Mouse (Mus musculus) lung, postnatal 0 days (tissue): ENCODE measurements around the gene Tbx18. TPM values are rescaled to one million over a fixed set of nuclear protein-coding genes. Genes with fewer than 3 reads are reported as not detected.

ENCODE experiments used
- ATAC-seq: fragments of 200-750 bp; cut with Nextera tagmentation; 2 replicates; pipeline ENCODE4 v1.8.0; 2017; ENCODE audit warnings: moderate library complexity
- DNase-seq: peaks from one replicate; pipeline ENCODE4 v3.0.0-alpha.2; 2016; ENCODE audit warnings: low spot score
- H3K27ac ChIP-seq: fragments of 300-500 bp; sonication (generic); 2 replicates; pipeline ENCODE4 v1.5.1; 2014; ENCODE audit warnings: antibody characterized with exemption, mild to moderate bottlenecking, low read length, mixed read lengths
- H3K27me3 ChIP-seq: fragments of 300-500 bp; sonication (generic); replicated peaks from 2 replicates; pipeline ENCODE4 v1.6.1; 2014; ENCODE audit warnings: low read length, mixed read lengths; ENCODE audit not compliant: insufficient read depth
- H3K36me3 ChIP-seq: fragments of 300-500 bp; sonication (generic); 2 replicates; pipeline ENCODE4 v1.6.1; 2014; ENCODE audit warnings: low read length, mixed read lengths; ENCODE audit not compliant: insufficient read depth
- H3K4me1 ChIP-seq: fragments of 300-500 bp; sonication (generic); 2 replicates; pipeline ENCODE4 v1.6.1; 2014; ENCODE audit warnings: antibody characterized with exemption, low read depth, low read length, mixed read lengths; ENCODE audit not compliant: insufficient read depth
- H3K4me2 ChIP-seq: fragments of 300-500 bp; sonication (generic); replicated peaks from 2 replicates; pipeline ENCODE4 v1.6.1; 2014; ENCODE audit warnings: low read depth, mild to moderate bottlenecking, low read length, moderate library complexity, mixed read lengths
- H3K4me3 ChIP-seq: fragments of 300-500 bp; sonication (generic); 2 replicates; pipeline ENCODE4 v1.5.1; 2014; ENCODE audit warnings: low read depth, low read length
- H3K9ac ChIP-seq: fragments of 300-500 bp; sonication (generic); replicated peaks from 2 replicates; pipeline ENCODE4 v1.6.1; 2014; ENCODE audit warnings: low read depth, mild to moderate bottlenecking
- H3K9me3 ChIP-seq: fragments of 300-500 bp; sonication (generic); 2 replicates; pipeline ENCODE4 v1.6.1; 2016; ENCODE audit warnings: low read length, mixed read lengths
- CTCF ChIP-seq: IDR thresholded peaks from 2 replicates; pipeline ENCODE4 v1.5.1; 2016; ENCODE audit warnings: antibody characterized with exemption, mild to moderate bottlenecking
- EP300 ChIP-seq: IDR thresholded peaks from 2 replicates; pipeline ENCODE4 v1.6.1; 2016; ENCODE audit warnings: antibody characterized with exemption, mild to moderate bottlenecking, control low read depth
- whole genome bisulfite sequencing: fragments of 180-500 bp; shearing (Covaris S2); extraction: QIAGEN DNeasy Blood & Tissue Kit; methylation state at CpG from one replicate; pipeline ENCODE4 v1.1.7; 2014; 5-methylcytosine and 5-hydroxymethylcytosine counted together
- polyA plus RNA-seq: library from polyadenylated mRNA; unstranded; fragments of >200 nt; fragmentation: Nextera tagmentation; extraction: Ambion mirVana; gene quantifications from 2 replicates; pipeline ENCODE4 v1.2.1, GENCODE M21; 2015

The Tbx18 gene
- polyA plus RNA-seq, 1 experiment from 2014 or later: 0.17 TPM

GRCm38 (mm10) chr9:87733732-87734131 lies 2.7 kb upstream of the Tbx18 start:
- TF ChIP-seq CTCF: no peak
- TF ChIP-seq EP300: no peak
- H3K4me1 ChIP-seq: peaks cover 10% of the 10 kb centered on the region; the same call in 1 of the 2 replicates
- no peak for ATAC-seq
- no peak overlapping the region for H3K4me2 ChIP-seq
- H3K4me3 ChIP-seq: no peak overlapping the region
- H3K9me3 ChIP-seq: no peaks in the 10 kb centered on the region
- no peak overlapping the region for H3K9ac ChIP-seq
- no peak for DNase-seq
- no peak overlapping the region for H3K27ac ChIP-seq
- peaks cover 82% of the 10 kb centered on the region for H3K27me3 ChIP-seq
- no peaks in the 10 kb centered on the region for H3K36me3 ChIP-seq
- WGBS: 2% methylated on average over 11 of the region's 11 CpGs

- TF ChIP-seq EP300: no peak
- peak; percentile 12; the same call in 1 of the 2 replicates for TF ChIP-seq CTCF
- ATAC-seq (no peak), DNase-seq (no peak)
- Histone ChIP-seq H3K36me3 (no peaks in the 10 kb centered on the region), H3K9me3 (no peaks in the 10 kb centered on the region), H3K4me1 (peaks cover 10% of the 10 kb centered on the region; the same call in 1 of the 2 replicates), H3K27me3 (peaks cover 81% of the 10 kb centered on the region), H3K4me3 (no peak overlapping the region), H3K9ac (no peak overlapping the region), H3K4me2 (no peak overlapping the region), H3K27ac (no peak overlapping the region)
- 5% methylated on average over 11 of the region's 11 CpGs for WGBS
Measured at GRCm38 (mm10) chr9:87733236-87733630, 2.2 kb upstream of the Tbx18 start.

- Histone ChIP-seq H3K27me3 (peaks cover 82% of the 10 kb centered on the region), H3K36me3 (no peaks in the 10 kb centered on the region), H3K9ac (no peak overlapping the region), H3K4me3 (no peak overlapping the region), H3K4me1 (peaks cover 10% of the 10 kb centered on the region; the same call in 1 of the 2 replicates), H3K4me2 (no peak overlapping the region), H3K9me3 (no peaks in the 10 kb centered on the region), H3K27ac (no peak overlapping the region)
- 6% methylated on average over 25 of the region's 25 CpGs for WGBS
- ATAC-seq (no peak), DNase-seq (no peak)
- TF ChIP-seq CTCF: no peak
- no peak for TF ChIP-seq EP300
Measured at GRCm38 (mm10) chr9:87732416-87733235, 1.6 kb upstream of the Tbx18 start.

GRCm38 (mm10) chr9:87730271-87730960 lies 644 bp downstream of the Tbx18 start:
- DNase-seq (peak; percentile 25), ATAC-seq (peak; percentile 53)

GRCm38 (mm10) chr9:87729316-87730270 lies 1.5 kb downstream of the Tbx18 start:
- H3K27ac ChIP-seq: no peak overlapping the region
- DNase-seq (no peak), ATAC-seq (peak; percentile 33)
- WGBS: 1% methylated on average over 60 of the region's 75 CpGs
- H3K4me3 ChIP-seq: peak overlapping the region; percentile 37
- no peaks in the 10 kb centered on the region for H3K9me3 ChIP-seq
- no peak for TF ChIP-seq CTCF
- no peak for TF ChIP-seq EP300
- peak overlapping the region; percentile 69 for H3K4me2 ChIP-seq
- H3K9ac ChIP-seq: no peak overlapping the region
- H3K4me1 ChIP-seq: peaks cover 10% of the 10 kb centered on the region; the same call in 1 of the 2 replicates
- no peaks in the 10 kb centered on the region for H3K36me3 ChIP-seq
- H3K27me3 ChIP-seq: peaks cover 68% of the 10 kb centered on the region

More at GRCm38 (mm10) chr9:87730271-87730960, 644 bp downstream of the Tbx18 start:
- Histone ChIP-seq H3K9ac (no peak overlapping the region), H3K9me3 (no peaks in the 10 kb centered on the region), H3K27me3 (peaks cover 72% of the 10 kb centered on the region), H3K36me3 (no peaks in the 10 kb centered on the region), H3K4me1 (peaks cover 10% of the 10 kb centered on the region; the same call in 1 of the 2 replicates), H3K4me2 (peak overlapping the region; percentile 69), H3K4me3 (peak overlapping the region; percentile 37), H3K27ac (no peak overlapping the region)
- TF ChIP-seq EP300 (no peak), CTCF (no peak)
- 2% methylated on average over 55 of the region's 91 CpGs for WGBS
